Mouse (Mus musculus) gastrocnemius, postnatal 36 days (tissue): ENCODE data around the gene Mta1. TPM values are rescaled to one million over a fixed set of nuclear protein-coding genes. Genes with fewer than 3 reads are reported as not detected.

Experiments used
- DNase-seq, 2 experiments: peaks; one replicate each; pipeline ENCODE4 v3.0.0; 2022
- intact Hi-C: fragments of 180-260 bp; cut with DNase I; formaldehyde crosslinking; loops from one replicate; pipeline ENCODE4 v1.15.1; 2025
- total RNA-seq, 2 experiments: library from RNA; stranded (reverse); gene quantifications; 2 replicates each; pipeline ENCODE4 v1.2.3; 2021

Mta1 gene
- total RNA-seq, 2 experiments from 2014 or later: 32.3 to 36.1 TPM

- intact Hi-C loops: no loop called here
Measured at GRCm38 (mm10) chr12:113089107-113089506, 9.0 kb upstream of the Mta1 start.

GRCm38 (mm10) chr12:113090053-113090452 is 8.0 kb upstream of the Mta1 start:
- DNase-seq: no peak
- intact Hi-C loops: no loop called here

More at GRCm38 (mm10) chr12:113089107-113089506, 9.0 kb upstream of the Mta1 start:
- DNase-seq: no peak

- no peak for DNase-seq
- intact Hi-C loops: no loop called here
Measured at GRCm38 (mm10) chr12:113097040-113097439, 1.0 kb upstream of the Mta1 start.

GRCm38 (mm10) chr12:113098530-113099151 is 563 bp downstream of the Mta1 start:
- no peak for DNase-seq
- intact Hi-C loops: no loop called here

GRCm38 (mm10) chr12:113099470-113100237 is 1.6 kb downstream of the Mta1 start:
- intact Hi-C loops: no loop called here
- DNase-seq: no peak

GRCm38 (mm10) chr12:113100448-113101076 is 2.5 kb downstream of the Mta1 start:
- intact Hi-C loops: no loop called here
- DNase-seq: no peak

GRCm38 (mm10) chr12:113101251-113101960 is 3.3 kb downstream of the Mta1 start:
- intact Hi-C loops: no loop called here
- DNase-seq: no peak

GRCm38 (mm10) chr12:113102461-113102860 is 4.4 kb downstream of the Mta1 start:
- intact Hi-C loops: no loop called here
- DNase-seq: peak in 1 of 2 experiments; percentile 59

- intact Hi-C loops: no loop called here
- no peak for DNase-seq
Measured at GRCm38 (mm10) chr12:113103846-113104451, 5.9 kb downstream of the Mta1 start.

GRCm38 (mm10) chr12:113106386-113106785 is 8.3 kb downstream of the Mta1 start:
- intact Hi-C loops: no loop called here
- no peak for DNase-seq

GRCm38 (mm10) chr12:113107431-113108124 is 9.5 kb downstream of the Mta1 start:
- intact Hi-C loops: no loop called here
- DNase-seq: no peak

GRCm38 (mm10) chr12:113108528-113109283 is 10.6 kb downstream of the Mta1 start:
- intact Hi-C loops: no loop called here
- no peak for DNase-seq

GRCm38 (mm10) chr12:113109801-113110200 is 11.7 kb downstream of the Mta1 start:
- DNase-seq: no peak
- intact Hi-C loops: no loop called here

- no peak for DNase-seq
- intact Hi-C loops: no loop called here
Measured at GRCm38 (mm10) chr12:113114141-113114540, 16.1 kb downstream of the Mta1 start.

GRCm38 (mm10) chr12:113114856-113115538 is 16.9 kb downstream of the Mta1 start:
- intact Hi-C loops: no loop called here

GRCm38 (mm10) chr12:113119516-113120410 is 21.7 kb downstream of the Mta1 start:
- intact Hi-C loops: loop anchor here (1.0 kb wide), 1 partner anchor 36 kb away; no protein-coding TSS in a partner anchor

More at GRCm38 (mm10) chr12:113114856-113115538, 16.9 kb downstream of the Mta1 start:
- DNase-seq: no peak

GRCm38 (mm10) chr12:113124726-113125125 is 26.6 kb downstream of the Mta1 start:
- intact Hi-C loops: no loop called here
- no peak for DNase-seq

More at GRCm38 (mm10) chr12:113119516-113120410, 21.7 kb downstream of the Mta1 start:
- DNase-seq: peak; percentile 75 to 83
